Mouse (Mus musculus): ENCODE measurements around the gene Unc93a. TPM values are rescaled to one million over a fixed set of nuclear protein-coding genes. Genes with fewer than 3 reads are reported as not detected.
"Not testable (repeated sequence)": the region's sequence is repeated elsewhere in the genome, so short reads cannot be mapped to it uniquely, and the experiment has no call there.

Gene Unc93a
- polyA plus RNA-seq, 2 experiments from 2014 or later: not detected

GRCm38 (mm10) chr17:13067864-13068385 is 63.7 kb downstream of the Unc93a start:
- ATAC-seq: not testable (repeated sequence)

GRCm38 (mm10) chr17:13062882-13063281 is 68.7 kb downstream of the Unc93a start:
- ATAC-seq: not testable (repeated sequence)

- ATAC-seq: not testable (repeated sequence)
These were observed 70.8 kb downstream of the Unc93a start, which contains the start of gene Tcp10b for GRCm38 (mm10) chr17:13060804-13061203. Gene Tcp10b, plus strand, starts transcription at chr17:13061104.

Other genes starting within 250 kb of the Unc93a start
- gene Pnldc1, start 221.6 kb downstream of the Unc93a start, polyA plus RNA-seq (2017; shearing (Covaris generic)): 1 to 10 TPM in 1 of 2 experiments, under 1 TPM in 1; 0.62 to 1.2 TPM
- 100 to 1,000 TPM; 259 to 267 TPM for gene Tcp1, start 216.1 kb downstream of the Unc93a start, polyA plus RNA-seq (2017; shearing (Covaris generic))
- 100 to 1,000 TPM; 209 to 240 TPM for gene Mrpl18, start 215.5 kb downstream of the Unc93a start, polyA plus RNA-seq (2017; shearing (Covaris generic))
- gene Acat3, start 191.2 kb downstream of the Unc93a start, polyA plus RNA-seq (2017; shearing (Covaris generic)): under 1 TPM in 1 of 2 experiments, not detected in 1; 0.93 TPM
- gene Acat2, start 171.1 kb downstream of the Unc93a start, polyA plus RNA-seq (2017; shearing (Covaris generic)): 10 to 100 TPM; 38.5 to 40.3 TPM
- gene Wtap, start 137.6 kb downstream of the Unc93a start, polyA plus RNA-seq (2017; shearing (Covaris generic)): 100 to 1,000 TPM; 110 to 181 TPM
- 10 to 100 TPM; 62.4 to 64.0 TPM for gene Sod2, start 125.0 kb downstream of the Unc93a start, polyA plus RNA-seq (2017; shearing (Covaris generic))
- gene Gpr31b, start 79.5 kb downstream of the Unc93a start, polyA plus RNA-seq (2017; shearing (Covaris generic)): not detected
- gene Tcp10b, start 70.7 kb downstream of the Unc93a start, polyA plus RNA-seq (2017; shearing (Covaris generic)): not detected
- gene Smok2a, start 89.4 kb upstream of the Unc93a start, polyA plus RNA-seq (2017; shearing (Covaris generic)): not detected
- under 1 TPM in 1 of 2 experiments, not detected in 1; 0.28 TPM for gene Smok2b, start 98.4 kb upstream of the Unc93a start, polyA plus RNA-seq (2017; shearing (Covaris generic))
- gene Tcp10c, start 222.8 kb upstream of the Unc93a start, polyA plus RNA-seq (2017; shearing (Covaris generic)): not detected